Mouse (Mus musculus): ENCODE results near the gene Fkbp2. TPM values are rescaled to one million over a fixed set of nuclear protein-coding genes. Genes with fewer than 3 reads are reported as not detected.

Fkbp2 gene
- polyA plus RNA-seq (2012; rRNA removed), result 207 and 212 TPM in 2 replicates

DNA sequence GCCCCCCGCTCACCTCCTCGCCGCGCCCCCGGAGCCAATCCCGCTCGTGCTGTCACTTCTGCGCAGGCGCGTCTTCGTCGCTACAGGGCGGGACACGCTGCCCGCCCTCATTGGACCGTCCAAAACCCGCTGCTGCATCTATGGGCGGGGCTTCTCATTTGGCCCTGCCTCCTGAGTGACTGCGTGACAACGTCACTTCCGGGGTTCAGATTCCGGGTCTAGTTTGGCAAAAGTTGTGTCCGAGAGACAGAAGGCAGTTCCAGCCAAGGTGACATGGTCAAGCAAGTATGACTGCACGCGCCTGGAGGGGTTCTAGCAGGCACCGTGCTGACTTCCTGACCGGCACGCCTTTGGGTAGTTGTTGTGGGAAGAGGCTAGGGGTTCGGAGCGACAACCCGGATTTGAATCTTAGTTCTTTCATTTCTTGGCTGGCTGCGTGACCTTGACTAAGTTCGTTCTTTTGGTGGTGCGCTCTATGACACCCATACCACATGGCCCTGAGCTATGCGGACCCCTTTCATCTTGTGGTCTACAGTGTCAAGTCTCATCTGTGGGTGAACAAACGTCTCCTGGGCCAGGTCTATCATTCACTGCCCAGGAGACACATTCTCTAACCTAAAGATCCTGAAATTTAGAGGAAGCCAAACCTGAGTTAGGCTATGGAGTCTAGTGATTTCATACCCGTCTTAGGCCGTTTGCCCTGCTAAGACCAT is at the start of gene Fkbp2:
Gene Fkbp2 (minus strand): TSS at position 121 of the 713 bp plus-strand sequence.
- peak; percentile 97 to 99 for DNase-seq (ENCODE audit: extremely low spot score in 1 of 2, low spot score in 1 of 2)

DNA sequence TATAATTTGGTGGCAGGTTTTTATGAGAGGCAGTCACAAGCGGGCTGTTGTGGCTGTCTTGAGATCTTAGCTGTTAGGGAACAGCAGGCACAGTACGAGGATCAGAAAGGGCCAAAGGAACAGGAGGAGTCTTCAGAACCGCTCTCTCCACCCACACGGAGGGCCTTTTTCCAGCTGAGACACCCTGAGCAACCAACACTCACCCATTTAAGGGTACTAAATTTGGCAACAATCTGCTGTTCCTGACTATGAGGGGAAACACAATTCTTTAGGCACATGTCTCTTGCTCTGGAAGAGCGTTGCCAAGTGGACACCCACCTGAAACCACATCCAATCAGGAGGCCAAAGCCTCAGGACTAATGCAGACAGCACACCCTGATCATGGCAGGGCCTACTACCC is 49.2 kb upstream of the Fkbp2 start:
- peak; percentile 76 to 79 for DNase-seq (ENCODE audit: extremely low spot score in 1 of 2, low spot score in 1 of 2)

DNA sequence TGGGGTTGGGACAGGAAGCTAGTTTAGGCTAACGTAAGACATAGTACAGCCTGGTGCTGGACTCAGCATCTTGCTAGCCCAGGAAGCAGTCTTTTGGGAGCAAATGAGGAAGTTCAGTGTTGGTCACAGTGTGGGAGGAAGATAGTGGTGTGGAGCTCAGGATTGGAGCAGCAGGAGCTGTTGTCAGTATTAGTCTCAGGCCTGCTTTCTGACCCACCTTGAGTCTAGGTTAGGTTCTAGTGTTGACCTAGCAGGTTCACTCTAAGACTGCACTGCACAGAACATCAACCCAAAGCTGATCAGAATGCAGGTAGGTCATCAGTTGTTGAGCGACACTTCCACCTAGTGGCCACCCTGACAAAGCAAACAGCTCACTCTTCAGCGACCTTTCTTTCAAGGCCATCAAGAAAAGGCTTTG is 39.9 kb upstream of the Fkbp2 start:
- peak in 1 of 2 experiments; percentile 46 for DNase-seq (ENCODE audit: extremely low spot score in 1 of 2, low spot score in 1 of 2)

DNA sequence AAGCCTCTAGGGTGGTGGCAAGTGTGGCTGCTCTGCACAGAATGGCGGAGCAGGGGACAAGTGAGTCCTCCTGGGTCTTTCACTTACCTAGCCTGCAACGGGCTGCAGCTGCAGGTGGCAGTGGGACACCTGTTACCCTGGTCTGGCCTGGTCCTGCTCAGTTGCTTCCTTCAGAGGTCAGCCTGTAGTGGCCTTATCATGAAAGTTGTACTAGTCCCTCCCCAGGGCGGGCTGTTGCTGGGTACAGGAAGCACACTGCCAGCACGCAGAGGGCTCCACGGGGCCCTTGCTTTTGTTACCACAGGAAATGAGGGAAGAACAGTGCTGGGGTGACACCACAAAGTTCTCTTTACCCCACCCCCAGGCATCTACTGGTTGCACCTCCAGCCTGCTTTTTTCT is 38.9 kb upstream of the Fkbp2 start, which contains the start of gene Fermt3:
Gene Fermt3 (minus strand): TSS at position 279 of the 400 bp plus-strand sequence.
- no peak for DNase-seq (ENCODE audit: extremely low spot score in 1 of 2, low spot score in 1 of 2)

DNA sequence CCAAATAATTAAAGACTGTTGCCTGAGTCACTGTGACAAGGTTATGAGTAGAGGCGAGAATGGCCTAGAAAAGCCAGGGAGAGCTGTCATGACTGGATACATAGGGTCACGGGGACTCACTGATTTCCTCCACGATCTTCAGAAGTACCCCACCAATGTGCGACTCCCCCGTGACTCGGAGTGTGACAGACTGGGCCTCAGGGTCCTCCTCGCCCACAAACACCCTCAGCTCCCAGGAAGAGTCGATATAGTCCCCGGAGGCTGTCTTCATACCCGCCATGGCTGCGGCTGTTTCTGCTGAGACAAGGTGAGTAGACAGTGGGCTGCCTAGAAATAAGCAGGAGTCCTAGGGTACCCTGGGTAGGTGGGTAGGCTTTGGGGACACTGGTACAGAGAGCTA is 38.2 kb upstream of the Fkbp2 start:
- DNase-seq (ENCODE audit: extremely low spot score in 1 of 2, low spot score in 1 of 2), result no peak

DNA sequence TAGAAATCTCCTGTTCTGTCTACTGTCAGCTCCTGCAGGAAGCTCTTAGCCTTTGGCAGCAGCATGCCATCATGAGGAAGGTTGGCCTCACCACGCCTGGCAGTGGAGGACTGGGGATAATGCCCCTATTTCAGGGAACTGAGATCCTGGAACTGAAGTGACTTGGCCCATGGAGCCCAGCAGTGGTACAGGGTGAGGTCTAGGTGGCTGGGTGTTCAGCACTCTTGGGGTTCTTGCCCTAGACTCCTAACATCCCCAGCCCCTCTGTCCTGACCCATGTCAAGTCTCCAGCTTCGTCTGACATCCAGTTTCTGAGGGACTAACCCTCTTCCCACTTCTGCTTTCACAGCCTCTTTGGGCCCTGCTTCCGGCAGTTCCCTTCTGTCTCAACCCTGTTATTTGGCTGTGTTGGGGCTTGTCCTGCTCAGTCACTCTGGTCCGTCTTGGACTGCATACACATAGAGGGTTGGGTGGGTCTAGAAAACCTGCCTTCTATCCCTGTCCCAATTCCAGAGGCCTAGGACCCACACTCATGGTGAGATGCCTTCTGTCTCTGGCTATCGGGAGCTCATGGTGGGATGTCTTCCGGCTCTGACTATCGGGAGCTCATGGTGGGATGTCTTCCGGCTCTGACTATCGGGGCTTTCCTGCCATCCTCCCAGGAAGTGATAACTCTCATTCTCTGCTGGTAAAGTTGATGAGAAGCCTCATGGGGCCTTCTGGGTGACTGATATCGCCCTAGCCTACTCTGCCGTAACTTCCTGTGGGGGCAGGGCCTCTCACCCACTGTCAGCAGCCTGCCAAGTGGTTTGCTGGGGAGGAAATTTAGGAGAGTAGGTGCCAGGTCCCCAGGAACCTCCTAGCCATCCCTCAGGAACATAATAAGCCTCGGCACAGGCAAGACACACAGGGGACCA is 37.5 kb upstream of the Fkbp2 start:
- no peak for DNase-seq (ENCODE audit: extremely low spot score in 1 of 2, low spot score in 1 of 2)

DNA sequence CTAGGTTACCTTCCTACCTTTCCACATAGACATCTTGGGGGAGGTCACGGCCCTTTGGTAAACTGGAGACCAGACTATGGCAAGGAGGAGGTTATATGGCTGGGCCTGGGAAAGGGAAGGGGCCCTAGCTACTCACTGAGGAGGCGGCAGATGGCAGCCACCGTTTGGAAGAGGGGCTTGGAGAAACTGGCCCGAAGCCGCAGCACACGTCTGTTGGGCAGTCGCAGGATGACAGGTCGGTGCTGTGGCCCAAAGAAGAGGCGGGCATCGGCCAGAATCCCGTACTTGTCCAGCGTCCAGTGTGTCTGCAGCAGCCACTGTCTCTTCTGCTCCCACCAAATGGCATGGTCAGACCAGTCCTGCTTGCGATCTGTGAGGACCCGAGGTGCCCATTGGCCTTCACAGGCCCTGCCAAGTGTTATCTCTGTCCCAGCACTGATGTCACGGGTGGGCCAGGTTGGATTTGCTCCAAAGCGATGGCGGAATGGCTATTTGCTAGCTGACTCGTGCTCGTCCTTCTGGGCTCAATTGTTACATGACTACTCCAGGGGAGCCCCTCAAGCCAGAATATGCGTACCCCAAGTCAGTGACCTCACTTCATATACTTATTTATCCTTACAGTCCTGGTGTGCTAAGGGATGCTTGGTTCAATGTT is 34.3 kb upstream of the Fkbp2 start:
- no peak for DNase-seq (ENCODE audit: extremely low spot score in 1 of 2, low spot score in 1 of 2)

DNA sequence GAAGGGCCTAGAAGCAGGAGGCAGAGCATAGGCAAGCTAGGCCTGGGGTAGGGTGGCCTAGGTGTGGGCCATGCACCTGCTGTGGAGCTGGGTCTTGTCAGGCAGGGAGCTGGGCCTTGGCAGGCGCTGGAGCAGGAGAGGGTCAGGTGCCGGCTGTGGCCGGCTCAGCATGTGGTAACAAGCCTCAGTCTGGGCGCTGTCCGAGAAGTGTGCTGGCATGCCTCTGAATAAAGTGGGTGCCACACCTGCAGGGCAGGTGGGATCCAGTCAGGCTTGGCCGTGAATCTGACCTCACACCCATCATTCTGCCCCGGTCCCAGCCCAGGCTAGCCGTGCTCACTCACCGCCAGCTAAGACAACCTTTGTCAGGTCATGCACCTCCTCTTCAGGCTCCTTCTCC is 33.7 kb upstream of the Fkbp2 start:
- DNase-seq (ENCODE audit: extremely low spot score in 1 of 2, low spot score in 1 of 2), result no peak

DNA sequence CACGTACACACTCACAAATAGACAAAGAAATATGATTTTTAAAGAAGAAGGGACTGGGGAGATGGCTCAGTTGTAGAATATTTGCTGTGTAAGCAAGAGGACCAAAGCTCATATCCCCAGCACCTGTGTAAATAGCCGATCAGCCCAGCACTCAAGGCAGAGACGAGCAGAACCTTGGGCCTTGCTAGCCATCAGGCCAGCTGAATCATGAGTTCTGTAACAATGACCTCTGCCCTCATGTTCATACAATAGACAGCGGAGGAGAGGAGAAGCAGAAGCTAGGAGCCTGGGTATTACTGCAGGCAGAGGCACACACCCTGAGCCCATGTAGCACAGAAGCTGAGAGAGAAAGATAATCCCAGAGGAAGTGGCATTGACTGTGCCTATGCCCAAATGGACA is 32.1 kb upstream of the Fkbp2 start:
- no peak for DNase-seq (ENCODE audit: extremely low spot score in 1 of 2, low spot score in 1 of 2)

DNA sequence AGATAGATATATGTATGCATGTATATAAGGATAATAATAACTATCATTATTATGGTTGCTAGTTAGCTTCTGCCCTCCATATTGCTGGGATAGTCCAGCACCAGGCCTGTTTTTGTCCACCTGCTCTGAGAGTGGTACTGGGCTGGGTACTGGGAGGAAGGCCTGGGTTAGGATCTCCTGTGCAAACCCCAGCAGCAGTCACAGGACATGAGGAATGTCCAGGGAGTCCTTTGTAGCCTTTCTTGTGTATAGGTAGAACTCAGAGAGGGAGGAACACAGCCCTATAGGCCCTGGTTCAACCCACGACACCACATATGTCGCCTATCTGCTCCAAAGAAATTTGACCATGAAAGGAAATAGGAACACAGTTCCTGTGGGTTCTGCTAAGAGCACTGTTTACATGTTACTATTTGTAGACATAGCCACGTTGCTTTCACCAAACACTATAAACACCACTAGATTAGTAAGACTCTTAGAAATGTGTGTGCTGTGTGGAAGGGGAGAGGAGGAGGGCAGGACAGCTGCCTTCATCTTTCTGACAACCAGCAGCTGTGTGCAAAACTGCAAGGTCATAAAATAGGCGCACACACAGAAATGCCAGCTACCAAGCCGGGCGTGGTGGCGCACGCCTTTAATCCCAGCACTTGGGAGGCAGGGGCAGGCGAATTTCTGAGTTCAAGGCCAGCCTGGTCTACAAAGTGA is 26.7 kb upstream of the Fkbp2 start:
- DNase-seq (ENCODE audit: extremely low spot score in 1 of 2, low spot score in 1 of 2), result no peak

DNA sequence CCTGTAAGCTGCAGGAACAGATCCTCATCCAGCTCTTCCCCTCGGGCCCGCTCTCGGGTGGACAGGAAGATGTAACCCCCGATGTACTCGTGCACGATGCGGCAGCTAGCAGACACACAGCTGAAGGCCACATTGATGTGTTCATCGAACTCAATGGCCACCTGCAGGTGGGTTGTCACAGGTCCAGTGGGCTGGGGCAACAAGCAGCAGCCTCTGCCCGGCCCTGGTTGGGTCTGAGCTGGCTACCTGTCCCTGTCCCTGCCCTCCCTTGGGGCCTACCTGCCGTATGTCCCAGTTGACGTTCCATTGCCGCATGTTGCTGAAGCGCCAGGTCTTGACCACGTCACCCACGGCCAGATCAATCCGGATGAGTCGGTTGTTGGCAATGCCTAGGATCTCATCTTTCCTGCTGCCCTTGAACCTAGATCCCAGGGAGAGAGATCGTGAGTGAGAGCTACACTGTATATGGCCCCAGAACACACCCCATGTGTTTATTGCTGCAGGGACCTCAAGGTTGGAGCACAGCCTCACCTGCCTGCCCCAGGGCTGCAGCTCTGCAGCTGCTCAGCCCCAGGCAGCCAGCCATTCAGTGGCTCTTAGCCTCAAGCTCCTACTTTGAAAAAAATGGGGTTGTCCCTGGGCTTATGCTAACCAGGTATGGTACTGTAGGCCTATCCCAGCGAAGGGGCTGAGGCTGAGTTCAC is 19.2 kb upstream of the Fkbp2 start:
- no peak for DNase-seq (ENCODE audit: extremely low spot score in 1 of 2, low spot score in 1 of 2)

DNA sequence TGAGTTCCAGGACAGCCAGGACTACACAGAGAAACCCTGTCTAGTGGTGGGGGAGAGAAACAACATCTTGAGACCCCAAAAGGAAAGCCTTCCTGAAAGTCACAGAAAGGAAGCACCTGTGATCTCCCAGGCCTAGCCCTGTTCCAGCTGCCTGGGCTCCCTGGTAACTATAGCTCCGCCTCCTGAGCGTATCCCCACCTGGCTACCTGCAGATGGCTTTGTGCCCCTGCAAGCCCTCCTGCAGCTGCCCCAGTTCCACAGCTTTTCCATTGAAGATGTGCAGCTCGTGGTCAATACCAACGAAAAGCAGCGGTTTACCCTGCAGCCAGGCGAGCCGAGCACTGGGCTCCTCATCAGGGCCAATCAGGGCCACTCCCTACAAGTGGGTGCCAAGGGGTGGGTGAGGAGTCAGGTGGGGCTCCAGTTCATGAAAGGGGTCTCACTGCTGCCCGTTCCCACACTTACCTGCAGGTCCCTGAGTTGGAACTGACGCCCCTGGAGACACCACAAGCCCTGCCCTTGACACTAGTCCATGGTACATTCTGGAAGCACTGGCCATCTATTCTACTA is 17.5 kb upstream of the Fkbp2 start:
- no peak for DNase-seq (ENCODE audit: extremely low spot score in 1 of 2, low spot score in 1 of 2)

DNA sequence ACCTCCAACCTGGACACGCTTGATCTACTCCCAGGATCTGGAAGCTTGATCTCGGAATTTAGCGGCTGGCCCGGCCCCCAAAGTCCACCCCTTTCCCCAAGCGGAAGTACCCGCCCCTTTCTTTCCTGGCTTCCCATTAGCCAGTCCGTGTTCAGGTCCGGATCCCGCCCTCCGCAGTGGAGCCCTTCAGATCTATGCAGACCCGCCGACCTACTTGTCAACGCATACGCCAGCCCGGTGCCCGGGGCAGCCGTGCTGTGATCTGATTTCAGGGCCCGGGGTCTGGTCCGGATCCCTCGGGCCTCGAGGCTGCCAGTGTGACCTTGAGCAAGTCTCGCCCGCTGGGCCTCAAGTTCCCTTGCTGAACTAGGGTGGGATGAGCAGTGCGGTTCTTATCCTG is 15.7 kb upstream of the Fkbp2 start, which contains the start of the genes Nudt22 and Trpt1:
Gene Nudt22 (minus strand): TSS at position 112 of the 400 bp plus-strand sequence.
Gene Trpt1 (plus strand): TSS at position 126 of the 400 bp plus-strand sequence.
- peak; percentile 71 to 88 for DNase-seq (ENCODE audit: extremely low spot score in 1 of 2, low spot score in 1 of 2)

DNA sequence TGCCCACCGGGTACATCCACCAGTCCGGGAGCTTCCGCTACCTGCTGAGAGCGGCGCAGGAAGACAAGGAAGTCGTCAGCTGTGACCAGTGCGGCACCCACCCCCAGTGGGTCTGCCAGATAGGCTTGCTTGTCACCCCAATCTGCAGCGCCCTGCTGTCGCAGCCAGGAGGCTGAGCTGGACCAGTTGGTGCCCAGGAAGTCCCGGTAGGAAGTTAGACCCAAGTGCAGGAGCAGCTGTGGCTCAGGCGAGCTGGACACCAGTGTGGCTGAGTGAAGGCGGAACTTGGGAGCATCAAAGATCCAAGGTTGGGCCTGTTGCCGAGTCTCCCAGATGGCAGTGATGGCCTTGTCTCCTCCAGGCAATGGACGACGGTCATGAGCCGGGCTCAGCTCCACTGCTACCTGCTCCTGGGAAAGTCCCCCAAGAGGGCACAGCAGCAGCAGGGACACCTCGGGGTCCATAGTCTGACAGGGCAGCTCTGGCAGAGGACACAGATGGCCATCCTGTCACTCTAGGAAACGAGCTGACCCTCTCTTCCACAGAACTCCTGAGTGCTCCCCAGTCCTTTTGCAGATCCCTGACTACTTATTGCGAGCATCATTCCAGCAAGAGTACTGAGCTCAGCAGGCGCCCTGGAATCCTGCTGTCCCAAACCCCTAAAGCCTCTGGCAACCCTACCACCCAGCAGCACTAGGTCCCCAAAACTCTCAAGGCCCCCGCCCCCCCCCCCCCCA is 15.1 kb upstream of the Fkbp2 start:
- no peak for DNase-seq (ENCODE audit: extremely low spot score in 1 of 2, low spot score in 1 of 2)

DNA sequence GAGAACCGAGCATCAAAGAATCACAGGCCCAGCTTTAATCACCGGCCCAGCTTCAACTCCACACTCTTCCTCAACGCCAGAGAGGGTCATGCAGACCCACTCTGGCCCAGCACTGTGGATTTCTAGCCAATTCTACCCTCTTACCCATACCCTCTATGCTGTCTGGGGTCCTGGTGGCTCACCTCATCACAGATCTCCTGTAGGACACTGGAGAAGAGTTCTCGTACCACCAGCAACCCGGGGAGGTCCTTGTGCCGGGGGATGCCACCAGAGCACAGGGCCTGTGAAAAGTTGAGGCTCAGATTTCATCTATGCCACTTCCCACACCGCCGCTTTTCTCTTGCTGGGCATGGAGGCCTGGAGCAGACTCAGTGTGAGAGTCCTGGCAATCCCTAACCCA is 14.2 kb upstream of the Fkbp2 start:
- DNase-seq (ENCODE audit: extremely low spot score in 1 of 2, low spot score in 1 of 2), result no peak

DNA sequence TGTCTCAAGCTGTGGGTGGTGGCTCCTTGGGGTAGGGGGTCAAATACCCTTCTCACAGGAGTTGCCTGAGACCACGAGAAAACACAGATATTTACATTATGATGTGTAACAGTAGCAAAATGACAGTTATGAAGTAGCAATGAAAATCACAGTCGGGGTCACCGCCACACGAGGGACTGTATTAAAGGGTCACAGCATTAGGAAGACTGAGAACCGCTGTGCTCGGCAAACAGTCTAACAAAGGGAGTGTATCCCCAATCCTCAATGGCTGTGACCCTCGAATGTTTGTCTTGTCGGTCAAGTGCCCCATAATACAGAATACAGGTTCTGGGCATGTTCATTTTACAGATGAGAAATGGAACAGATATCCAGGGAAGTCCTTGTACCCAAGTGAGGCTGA is 13.7 kb upstream of the Fkbp2 start:
- no peak for DNase-seq (ENCODE audit: extremely low spot score in 1 of 2, low spot score in 1 of 2)

DNA sequence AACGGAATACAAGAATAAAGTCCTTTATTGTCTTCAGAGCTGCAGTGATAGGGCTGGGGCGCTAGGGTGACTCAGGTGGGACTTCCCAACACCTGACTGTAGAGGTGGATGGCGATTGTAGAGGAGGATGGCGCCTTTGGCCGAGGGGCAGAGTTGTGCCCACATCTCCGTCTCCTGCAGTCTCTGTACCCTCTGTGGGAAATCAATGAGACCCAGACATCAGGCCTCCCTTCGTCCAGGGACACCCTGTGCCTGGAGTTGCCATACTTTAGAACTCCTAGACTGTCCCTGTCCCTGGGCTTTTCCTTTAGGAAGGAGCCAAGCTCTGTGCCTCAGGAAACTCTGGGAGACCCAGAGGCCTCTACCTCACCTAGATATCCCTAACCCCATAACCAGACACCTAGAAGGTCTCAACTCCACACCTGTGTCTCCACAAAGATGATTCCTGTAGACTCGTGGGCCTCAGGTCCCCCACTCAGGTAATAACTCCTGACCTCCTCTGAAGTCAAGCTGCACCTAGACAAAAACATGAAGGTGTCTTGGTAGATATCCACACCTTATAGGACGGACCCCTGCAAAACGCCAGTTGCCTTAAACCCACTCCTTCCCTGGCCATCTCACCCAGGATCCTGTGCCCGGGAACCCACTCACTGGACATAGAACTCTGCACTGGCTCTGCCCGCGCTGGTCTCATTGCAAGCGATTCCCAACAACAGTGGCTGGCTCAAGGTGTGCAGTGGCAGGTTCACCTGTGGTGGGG is 12.9 kb upstream of the Fkbp2 start:
- no peak for DNase-seq (ENCODE audit: extremely low spot score in 1 of 2, low spot score in 1 of 2)
